Mouse (Mus musculus): Measurements from ENCODE around the gene Cacnb1.

Cacnb1 gene

DNA sequence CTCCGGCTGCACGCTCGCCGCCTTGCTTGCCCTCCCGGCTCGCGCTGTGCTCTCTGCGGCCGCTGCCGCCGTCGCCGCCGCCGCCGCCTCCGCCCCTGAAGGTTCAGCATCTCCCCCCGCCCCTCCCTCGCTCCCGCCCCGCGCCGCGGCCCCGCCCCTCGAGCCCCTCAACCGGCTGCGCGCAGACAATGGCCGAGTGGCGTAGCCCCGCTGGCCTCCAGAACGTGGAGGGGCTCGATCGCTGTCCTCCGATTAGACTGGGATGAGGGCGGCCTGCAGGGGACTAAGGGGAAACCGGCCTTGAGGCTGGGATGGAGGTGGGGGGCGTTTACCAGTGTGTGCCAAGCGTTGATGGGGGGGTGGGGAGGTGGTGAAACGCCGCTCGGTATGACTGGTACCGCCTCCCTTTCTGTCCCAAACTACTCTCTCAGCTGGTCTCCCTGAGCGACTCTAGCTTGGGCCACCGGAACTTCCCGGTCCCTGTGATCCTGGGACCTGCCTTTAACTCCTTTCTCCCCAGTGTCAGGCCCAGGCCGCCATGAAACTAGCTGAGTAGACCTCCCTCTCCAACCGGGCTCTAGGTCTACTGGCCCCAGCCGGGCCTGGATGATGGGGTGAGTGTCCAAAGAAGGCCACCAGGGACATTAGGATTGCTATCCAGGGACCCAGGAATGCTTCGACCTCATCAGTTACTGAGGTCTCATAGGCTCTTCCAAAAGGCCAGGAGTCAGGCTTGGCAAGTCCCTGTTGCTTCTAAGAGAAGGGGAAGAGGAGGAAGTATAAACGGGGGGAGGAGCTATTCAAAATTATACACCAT lies at the start of gene Cacnb1:
Gene Cacnb1, minus strand, starts transcription at position 480 of the 817 bp plus-strand sequence.
- in situ Hi-C loops (cut with MboI; ENCODE audit: unreplicated experiment in 2 of 2): loop anchor here (5.0 to 10.0 kb wide), 2 partner anchors 35 to 88 kb away; partner anchors contain the start of gene Plxdc1 (in 1 of the 2)

DNA sequence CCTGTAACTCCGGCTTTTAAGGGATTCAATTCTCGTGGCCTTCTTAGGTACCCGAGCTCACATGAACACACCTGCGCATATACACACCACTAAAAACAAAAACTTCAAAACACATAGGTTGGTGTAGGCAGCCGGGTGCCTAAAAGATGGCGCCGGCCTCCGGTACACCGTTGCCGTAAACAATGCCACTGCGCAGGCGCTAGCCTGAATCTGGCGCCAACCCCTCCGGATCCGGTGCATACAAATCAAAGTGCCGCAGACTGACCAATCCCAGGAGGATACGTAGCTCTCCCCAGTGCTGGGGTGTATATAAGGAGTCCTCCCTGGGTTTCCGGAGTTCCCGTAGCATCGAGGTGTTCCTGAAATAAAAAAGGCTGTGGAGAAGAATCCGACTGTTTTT lies 44.4 kb upstream of the Cacnb1 start:
- in situ Hi-C loops (cut with MboI; ENCODE audit: unreplicated experiment in 2 of 2): no loop called here

DNA sequence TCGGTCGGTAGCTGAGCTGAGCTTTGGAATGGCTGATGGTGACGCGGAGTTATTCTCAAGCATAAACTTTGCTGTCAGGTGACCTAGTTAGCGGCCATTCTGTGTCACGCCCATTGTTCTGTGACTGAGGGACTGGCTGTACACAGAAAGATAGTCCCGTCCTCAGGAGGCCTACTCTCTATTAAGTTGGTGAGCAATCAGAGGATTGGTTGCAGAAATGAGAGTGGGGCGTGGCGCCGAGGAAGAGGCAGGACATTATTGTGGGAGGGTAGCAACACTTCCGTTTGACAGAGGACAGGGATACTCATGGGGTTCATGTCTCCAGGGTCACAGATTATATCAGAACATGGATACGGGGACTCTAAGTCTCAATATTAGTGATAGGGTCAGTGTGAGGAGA lies 43.4 kb upstream of the Cacnb1 start:
- in situ Hi-C loops (cut with MboI; ENCODE audit: unreplicated experiment in 2 of 2): no loop called here

DNA sequence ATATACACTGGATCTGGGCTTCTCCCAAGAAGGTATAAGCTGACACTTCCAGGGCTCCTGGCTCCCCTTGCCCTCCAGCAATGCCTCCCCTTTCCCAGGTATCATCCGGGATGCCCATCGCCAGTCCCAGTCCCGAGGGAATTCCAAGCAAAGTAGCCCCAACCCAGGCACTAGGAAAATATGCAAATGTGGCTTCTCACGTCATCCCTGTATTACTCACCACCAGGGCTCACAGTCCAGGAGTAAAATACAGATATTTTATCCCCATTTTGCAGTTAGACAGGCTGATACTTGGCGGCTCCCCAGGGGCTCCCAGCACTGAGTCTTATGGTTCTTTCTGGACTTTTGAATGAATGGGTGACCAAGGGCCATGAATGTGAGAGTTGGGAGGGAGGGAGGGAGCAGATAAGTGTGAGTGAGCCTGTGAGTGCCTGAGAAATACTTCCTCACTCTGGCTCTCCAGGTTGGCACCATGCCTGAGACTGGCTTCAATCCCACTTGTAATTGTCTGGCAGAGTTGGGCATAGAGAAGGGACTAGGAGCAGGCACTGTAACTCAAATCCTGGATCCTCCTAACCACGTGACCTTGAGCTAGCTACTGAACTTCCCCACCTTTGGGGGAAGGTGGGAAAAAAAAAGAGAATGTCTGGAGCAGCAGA lies 39.2 kb upstream of the Cacnb1 start:
- in situ Hi-C loops (cut with MboI; ENCODE audit: unreplicated experiment in 2 of 2): no loop called here

DNA sequence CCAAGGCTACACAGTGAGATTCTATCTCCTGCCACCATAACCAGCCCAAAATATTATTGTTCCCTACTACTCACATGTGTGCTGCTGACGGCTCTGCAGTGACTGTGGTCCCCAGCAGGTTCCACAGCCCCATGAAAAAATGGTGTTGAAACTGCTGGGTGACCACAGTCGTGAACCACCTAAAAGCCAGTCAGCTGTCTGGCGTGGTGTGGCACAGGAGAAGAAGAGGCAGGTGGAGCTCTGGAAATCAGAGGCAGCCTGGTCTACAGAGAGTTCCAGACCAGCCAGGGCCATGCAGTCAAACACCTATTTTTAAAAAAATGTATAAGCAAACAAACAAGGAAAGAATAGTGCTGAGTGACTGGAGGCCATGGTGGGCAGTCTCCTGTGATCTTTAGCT lies 38.6 kb upstream of the Cacnb1 start:
- in situ Hi-C loops (cut with MboI; ENCODE audit: unreplicated experiment in 2 of 2): no loop called here

DNA sequence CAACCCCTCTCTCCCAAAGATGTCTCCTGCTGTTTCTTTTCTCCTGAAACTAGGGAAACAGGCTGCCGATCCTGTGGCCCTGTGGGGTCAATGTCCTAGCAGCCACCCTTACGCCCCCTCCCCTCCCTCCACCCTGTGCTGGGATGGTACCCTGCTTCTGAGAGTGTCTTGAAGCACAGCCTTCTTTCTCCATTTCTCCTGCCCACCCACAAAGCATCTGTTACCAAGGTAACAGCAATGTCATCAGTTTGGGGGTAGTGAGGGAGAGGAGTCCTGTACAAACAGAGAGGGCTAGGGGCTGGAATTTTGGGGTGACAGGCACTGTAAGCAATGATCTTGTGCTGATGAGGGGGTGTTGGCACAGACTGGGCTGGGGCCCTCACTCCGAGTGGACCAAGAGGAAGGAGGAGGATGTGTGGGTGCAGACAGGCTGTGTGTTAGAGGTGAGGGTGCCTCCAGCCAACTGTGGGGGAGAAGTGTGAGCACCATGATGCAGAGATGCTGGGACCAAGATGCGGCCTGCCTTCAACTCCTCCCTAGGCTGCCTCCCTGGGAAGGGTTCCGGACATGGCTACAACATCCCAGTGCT lies 37.4 kb upstream of the Cacnb1 start:
- in situ Hi-C loops (cut with MboI; ENCODE audit: unreplicated experiment in 2 of 2): no loop called here

DNA sequence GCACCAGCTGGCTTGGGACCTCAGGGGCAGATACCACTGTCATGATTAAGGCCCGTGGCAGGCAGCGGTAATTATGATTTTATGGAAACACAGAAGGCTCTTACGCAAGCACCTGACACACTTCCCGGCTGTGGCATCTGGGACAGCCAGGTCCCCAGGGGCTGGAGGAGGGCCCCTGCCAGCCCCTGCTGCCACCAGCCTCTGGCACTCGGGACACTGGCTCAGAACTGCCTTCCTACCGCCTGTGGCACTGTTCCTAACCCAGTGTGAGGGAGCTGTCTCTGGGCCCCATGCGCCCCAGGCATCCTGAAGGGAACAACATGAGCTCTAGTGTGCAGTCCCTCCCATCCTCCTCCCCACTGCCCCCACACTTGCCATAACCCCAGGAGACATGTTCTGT lies 36.8 kb upstream of the Cacnb1 start:
- in situ Hi-C loops (cut with MboI; ENCODE audit: unreplicated experiment in 2 of 2): no loop called here

DNA sequence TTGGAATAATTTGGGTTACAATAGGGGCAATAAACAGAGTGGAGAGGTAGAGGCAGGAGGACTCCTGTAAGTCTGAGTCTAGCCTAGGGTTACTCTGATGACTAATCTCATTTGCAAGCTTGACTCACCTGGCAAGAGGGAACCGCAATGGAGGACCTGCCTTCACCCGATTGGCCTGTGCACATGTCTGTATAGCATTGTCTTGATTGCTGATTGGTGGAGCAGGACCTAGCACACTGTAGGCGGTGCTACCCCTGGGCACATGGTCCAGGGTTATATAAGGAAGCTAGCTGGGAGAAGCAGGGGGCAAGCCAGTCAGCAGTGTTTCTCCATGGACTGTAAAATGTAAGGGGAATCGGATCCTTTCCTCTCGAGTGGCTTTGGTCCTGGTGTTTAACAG lies 35.2 kb upstream of the Cacnb1 start:
- in situ Hi-C loops (cut with MboI; ENCODE audit: unreplicated experiment in 2 of 2): no loop called here

DNA sequence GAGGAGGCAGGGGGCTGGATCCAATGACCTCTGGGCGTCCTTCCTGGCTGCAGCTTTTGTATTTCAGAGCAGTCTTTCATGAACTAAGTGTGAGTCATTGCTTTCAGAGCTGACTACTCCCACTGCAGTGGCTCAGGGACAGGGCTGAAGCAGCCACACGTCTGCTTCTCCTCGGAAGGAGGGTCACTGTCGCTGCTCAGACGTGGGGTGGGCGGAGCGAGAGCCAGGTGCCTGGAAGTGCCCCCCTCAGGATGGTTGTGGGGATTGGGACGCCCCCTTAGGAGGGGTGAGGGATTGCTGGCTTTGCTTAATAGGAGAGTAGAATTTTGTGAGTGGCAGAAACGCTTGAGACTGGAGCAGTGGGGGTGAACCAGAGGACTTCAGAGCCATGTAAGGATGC lies 34.6 kb upstream of the Cacnb1 start:
- in situ Hi-C loops (cut with MboI; ENCODE audit: unreplicated experiment in 2 of 2): no loop called here

DNA sequence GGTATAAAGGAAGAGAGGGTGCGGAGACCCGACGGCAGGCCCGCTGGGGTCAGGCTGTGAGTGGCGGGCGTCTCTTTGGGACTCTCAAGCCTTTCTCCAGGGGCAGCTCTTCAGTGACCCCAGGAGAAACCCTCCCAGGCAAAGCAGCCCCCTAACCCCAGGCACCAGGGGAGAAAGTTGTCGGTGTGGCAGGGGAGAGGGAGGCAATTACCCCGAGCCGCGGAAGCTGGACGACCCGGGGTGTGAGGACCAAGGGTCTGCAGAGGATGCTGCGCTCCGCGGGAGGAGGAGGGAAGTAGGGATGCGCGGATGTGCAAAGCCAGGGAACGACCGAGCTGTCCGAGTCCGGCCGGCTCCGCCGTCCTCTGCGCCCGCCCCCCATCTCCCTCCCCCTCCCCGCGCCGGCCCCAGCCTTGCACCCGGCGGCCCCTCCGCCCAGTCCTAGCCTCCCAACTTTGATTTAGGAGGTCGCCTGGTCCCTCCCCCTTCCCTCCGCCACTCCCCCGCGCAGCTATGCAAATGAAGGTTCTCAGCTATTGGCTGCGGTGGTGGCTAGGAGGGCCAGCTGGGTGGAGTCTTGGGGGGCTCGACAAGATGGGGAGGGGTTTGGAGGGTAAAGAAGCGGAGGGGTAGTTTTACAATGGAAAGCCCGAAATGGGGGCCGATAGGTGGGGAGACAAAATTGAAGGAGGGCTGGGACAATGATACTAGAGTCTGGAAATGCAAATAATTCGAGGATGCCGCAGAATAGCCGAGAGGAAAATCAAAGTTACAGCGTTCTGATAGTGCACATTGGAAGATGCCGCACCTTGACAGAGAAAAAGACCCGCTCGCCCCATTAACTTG lies 30.4 kb upstream of the Cacnb1 start, which contains the start of gene Stac2:
Gene Stac2, minus strand, starts transcription at position 474 of the 846 bp plus-strand sequence.
- in situ Hi-C loops (cut with MboI; ENCODE audit: unreplicated experiment in 2 of 2): no loop called here

DNA sequence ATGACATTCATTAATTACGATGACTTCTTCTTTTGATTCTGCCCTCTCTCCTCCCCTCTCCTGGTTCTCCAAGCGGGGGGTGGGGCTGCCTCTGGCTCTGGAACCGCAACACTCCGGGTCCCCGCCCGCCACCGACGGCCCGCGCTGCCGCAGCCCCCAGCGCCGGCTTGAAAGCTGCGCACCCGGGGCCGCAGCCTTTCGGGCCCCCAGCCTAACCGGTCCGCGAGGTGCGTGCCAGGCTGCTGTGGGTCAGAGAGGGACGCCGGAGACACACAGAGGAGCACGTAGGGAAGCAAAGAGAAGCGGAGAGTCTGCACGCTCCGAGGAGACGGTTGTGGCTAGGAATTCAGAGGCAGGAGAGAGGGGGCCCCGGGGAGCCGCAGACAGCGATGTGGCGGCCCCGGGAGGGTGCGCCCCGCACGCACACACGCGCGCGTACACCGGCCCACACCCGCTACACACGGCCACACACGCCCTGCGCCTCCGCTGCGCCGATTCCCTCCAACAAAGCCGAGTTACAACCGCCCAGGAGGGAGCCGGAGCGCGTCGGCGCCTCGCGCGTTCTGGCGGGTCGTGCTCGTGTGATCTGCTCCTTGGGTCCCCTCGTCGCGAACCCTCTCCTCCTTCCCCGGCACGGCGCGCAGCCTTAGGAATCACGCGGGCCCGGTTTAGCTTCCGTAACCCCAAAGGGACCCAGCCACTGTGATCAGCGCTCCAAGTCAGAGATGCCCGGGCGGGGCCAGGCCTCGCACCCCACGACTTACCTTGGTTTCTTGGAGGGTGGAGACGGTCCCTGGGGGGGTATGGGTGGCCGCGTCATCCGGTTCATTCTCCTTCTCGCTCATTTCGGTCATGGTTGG lies 29.5 kb upstream of the Cacnb1 start:
- in situ Hi-C loops (cut with MboI; ENCODE audit: unreplicated experiment in 2 of 2): no loop called here

DNA sequence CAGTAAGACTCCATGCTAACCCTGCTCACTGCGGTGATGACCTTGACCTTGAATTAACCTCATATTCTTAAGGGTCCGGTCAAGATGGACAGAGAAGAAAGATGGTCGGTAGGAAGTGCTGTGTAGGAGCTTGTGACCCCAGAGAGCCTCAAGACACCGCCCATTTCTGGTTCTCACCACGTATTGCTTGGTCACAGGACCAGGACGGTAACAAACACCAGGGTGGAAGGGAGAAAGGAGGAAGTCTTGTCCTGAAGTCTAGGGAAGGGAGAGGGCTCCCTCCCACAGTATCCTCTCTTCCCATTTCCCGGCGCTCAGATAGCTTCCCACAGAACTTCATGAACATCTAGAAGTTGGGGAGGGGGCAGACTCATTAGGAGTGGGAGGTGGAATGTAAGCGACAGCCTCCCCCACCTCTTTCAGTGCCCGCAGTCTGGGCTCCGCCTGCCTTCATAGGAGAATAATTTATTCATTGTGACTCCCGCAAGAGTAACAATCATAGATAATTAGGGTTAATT lies 28.8 kb upstream of the Cacnb1 start:
- in situ Hi-C loops (cut with MboI; ENCODE audit: unreplicated experiment in 2 of 2): no loop called here

DNA sequence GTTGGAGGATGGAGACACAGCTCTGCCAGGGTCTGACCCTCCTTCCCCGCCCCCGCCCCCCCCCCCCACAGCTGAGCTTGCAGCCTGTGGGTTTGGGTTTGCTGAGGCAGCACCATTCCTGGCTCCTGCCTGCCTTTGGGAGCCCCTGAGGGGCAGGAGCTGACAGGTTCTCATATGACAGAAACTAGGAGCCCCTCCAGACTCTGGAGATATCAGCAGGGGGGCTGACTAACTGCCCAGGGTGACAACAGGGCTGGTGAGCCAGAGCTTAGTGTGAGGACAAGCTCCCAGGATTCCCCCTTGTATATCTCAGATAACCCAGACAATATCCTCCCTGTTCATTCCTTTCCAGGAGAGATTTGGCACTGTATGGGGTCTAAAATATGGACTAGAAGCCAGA lies 28.1 kb upstream of the Cacnb1 start:
- in situ Hi-C loops (cut with MboI; ENCODE audit: unreplicated experiment in 2 of 2): no loop called here

DNA sequence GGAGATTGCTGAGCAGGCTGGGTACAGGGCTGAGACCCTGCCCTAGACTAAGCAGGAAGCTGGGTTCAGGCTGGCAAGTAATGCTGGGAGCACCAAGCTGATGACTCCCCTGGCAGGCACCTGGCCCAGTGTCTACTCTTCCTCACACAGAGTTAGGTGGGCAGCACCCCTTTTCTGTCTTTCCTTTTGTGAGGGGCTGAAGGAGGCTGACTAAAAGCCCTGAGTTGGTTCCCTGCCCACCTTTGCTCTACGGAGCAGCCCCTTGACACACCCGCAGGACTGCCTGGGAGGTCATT lies 27.6 kb upstream of the Cacnb1 start:
- in situ Hi-C loops (cut with MboI; ENCODE audit: unreplicated experiment in 2 of 2): no loop called here

DNA sequence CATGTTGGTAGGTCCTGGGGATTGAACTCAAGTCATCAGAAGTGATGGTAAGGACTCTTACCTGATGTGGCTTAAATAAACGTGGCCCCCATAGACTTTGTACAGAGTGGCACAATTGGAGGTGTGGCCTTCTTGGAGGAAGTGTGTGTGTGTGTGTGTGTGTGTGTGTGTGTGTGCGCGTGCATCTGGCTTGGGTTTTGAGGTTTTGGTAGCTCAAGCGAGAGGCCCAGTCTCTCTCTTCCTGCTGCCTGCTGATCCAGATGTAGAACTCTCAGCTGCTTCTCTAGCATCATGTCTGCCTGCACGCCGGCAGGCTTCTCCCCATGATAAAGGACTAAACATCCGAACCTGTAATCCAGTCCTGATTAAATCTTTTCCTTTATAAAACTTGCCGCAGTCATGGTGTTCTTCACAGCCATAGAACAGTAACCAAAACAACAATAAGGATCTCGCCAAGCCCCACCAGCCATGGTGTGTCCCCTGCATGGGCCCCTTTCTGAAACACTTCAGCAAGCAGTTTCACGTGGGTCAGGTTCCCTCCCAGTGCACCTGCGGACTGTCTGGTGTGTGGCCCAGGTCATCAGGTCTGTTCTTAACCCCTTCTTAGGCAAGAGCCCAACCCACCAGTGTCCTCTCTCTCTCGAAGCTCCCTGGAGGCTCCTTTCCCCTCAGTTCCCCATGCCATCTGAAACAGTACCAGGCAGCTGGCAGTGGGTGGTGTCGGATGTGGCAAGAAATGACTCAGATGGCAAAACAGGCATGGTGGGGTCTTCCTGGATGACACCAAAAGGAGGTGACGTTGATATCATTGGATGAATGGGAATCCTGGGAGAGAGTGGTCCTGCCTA lies 27.1 kb upstream of the Cacnb1 start:
- in situ Hi-C loops (cut with MboI; ENCODE audit: unreplicated experiment in 2 of 2): no loop called here

DNA sequence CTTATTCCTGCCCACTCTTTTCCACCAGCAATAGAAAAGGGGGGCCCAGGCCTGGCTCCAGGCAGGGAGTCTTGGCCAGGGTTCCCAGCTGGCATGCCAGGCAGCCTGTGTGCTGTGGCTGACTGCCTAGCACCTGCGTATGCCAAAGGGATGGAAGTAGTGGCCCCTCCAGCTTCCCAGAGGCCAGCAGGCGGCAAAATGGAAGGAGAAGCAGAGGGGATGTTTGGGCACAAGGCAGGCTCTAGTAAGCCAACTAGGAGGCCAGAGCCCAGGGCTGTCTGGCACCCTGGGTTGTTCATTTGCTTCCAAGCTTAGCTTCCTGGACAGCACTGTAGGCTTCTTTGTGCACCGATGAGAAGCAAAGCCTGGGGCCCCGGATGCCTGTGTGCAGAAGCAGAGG lies 24.9 kb upstream of the Cacnb1 start:
- in situ Hi-C loops (cut with MboI; ENCODE audit: unreplicated experiment in 2 of 2): no loop called here

DNA sequence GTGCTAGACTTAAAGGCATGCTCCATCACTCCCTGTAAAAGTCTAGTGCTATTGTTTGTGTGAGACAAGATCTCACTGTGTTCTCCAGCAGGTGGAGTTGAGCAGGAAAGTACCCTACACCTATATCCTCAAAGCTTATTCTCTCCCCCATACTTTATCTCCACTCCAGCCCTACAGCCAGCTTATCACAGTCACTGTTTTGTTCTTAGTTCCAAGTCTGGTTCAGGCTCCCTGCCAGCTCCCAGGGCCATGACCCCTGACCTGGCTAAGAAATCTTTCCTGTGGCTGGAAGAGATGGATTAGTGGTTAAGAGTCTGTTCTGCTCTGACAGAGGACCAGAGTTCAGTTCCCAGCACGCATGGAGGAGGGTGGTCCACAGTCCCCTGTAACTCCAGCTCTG lies 23.6 kb upstream of the Cacnb1 start:
- in situ Hi-C loops (cut with MboI; ENCODE audit: unreplicated experiment in 2 of 2): no loop called here

DNA sequence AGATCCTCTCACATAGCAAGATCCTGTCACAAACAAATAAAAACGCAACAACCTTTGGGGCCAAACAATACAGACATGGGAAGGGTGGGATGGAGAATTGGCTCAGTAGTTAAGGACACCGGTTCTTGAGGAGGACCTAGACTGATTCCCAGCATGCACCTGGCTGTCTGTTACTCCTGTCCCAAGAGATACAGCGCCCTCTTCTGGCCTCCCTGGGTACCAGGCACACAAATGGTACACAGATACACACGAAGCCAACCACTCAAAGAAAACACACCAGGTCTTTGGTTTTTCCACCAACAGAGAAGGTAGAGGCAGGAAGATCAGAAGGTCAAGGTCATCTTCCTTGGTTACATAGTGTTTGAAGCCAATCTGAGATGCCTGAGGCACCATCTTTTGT lies 22.8 kb upstream of the Cacnb1 start:
- in situ Hi-C loops (cut with MboI; ENCODE audit: unreplicated experiment in 2 of 2): no loop called here

DNA sequence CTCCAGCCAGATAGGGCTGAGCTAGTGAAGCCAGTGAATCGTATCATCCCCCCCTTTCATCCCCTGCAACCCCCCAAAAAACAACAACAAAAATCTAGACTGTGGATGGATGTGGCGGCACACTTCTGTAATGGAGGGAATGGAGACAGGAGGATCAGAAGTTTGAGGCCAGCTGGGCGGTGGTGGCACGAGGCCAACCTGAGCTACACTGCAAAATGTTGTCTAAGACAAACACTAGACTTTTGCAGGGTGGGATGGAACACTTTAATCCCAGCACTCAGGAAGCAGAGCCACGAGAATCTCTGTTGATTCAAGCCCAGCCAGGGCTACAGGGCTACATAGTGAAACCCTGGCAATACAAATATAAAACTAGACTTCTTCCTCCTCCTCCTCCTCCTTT lies 21.2 kb upstream of the Cacnb1 start:
- in situ Hi-C loops (cut with MboI; ENCODE audit: unreplicated experiment in 2 of 2): no loop called here
